Mouse (Mus musculus): Measurements from ENCODE around the gene Ccdc191. TPM values are rescaled to one million over a fixed set of nuclear protein-coding genes. Genes with fewer than 3 reads are reported as not detected.

Gene Ccdc191
- polyA plus RNA-seq, 1 experiment from 2014 or later, result 17.6 TPM

- Histone ChIP-seq H3K4me3 (replicated peaks) (no peak overlapping the region), H3K4me1 (0 out of 2 replicates have a peak, but pooled peaks cover 6% of the 10 kb centered on the region), H3K27ac (no peak overlapping the region), H3K36me3 (replicated peaks) (no peaks in the 10 kb centered on the region), H3K9ac (no peak overlapping the region), H3K27me3 (no peaks in the 10 kb centered on the region), H3K4me2 (no peak overlapping the region), H3K9me3 (no peaks in the 10 kb centered on the region)
- 89% methylated on average over 3 of the region's 3 CpGs for WGBS
- no peak for ATAC-seq (ENCODE audit: low FRiP score)
These were observed 80.8 kb downstream of the Ccdc191 start for GRCm38 (mm10) chr16:43970426-43970825.

- H3K4me2 ChIP-seq, result no peak overlapping the region
- no peak overlapping the region for H3K4me3 ChIP-seq (replicated peaks)
- H3K27me3 ChIP-seq, result 0 out of 2 replicates have a peak, but pooled peaks cover 3% of the 10 kb centered on the region
- no peak overlapping the region for H3K9ac ChIP-seq
- no peak for ATAC-seq (ENCODE audit: low FRiP score)
- 0 out of 2 replicates have a peak, but pooled peaks cover 2% of the 10 kb centered on the region for H3K4me1 ChIP-seq
- no peak overlapping the region for H3K27ac ChIP-seq
- 93% methylated on average over 11 of the region's 11 CpGs for WGBS
- H3K9me3 ChIP-seq, result no peaks in the 10 kb centered on the region
- no peaks in the 10 kb centered on the region for H3K36me3 ChIP-seq (replicated peaks)
These were observed 81.6 kb downstream of the Ccdc191 start for GRCm38 (mm10) chr16:43971189-43971588.

GRCm38 (mm10) chr16:43971741-43972140 is 82.1 kb downstream of the Ccdc191 start:
- ATAC-seq (ENCODE audit: low FRiP score), result no peak
- H3K27ac ChIP-seq, result no peak overlapping the region
- H3K9ac ChIP-seq, result no peak overlapping the region
- no peaks in the 10 kb centered on the region for H3K4me1 ChIP-seq
- no peaks in the 10 kb centered on the region for H3K9me3 ChIP-seq
- H3K4me2 ChIP-seq, result no peak overlapping the region
- no peaks in the 10 kb centered on the region for H3K36me3 ChIP-seq (replicated peaks)
- H3K27me3 ChIP-seq, result peaks cover 7% of the 10 kb centered on the region; the same call in 1 of the 2 replicates
- 94% methylated on average over 9 of the region's 9 CpGs for WGBS
- H3K4me3 ChIP-seq (replicated peaks), result no peak overlapping the region

GRCm38 (mm10) chr16:43972391-43972790 is 82.8 kb downstream of the Ccdc191 start:
- H3K9me3 ChIP-seq, result no peaks in the 10 kb centered on the region
- H3K4me1 ChIP-seq, result no peaks in the 10 kb centered on the region
- H3K4me2 ChIP-seq, result no peak overlapping the region
- H3K4me3 ChIP-seq (replicated peaks), result no peak overlapping the region
- no peak for ATAC-seq (ENCODE audit: low FRiP score)
- H3K27me3 ChIP-seq, result peaks cover 10% of the 10 kb centered on the region; the same call in 1 of the 2 replicates
- H3K27ac ChIP-seq, result no peak overlapping the region
- H3K9ac ChIP-seq, result no peak overlapping the region
- H3K36me3 ChIP-seq (replicated peaks), result no peaks in the 10 kb centered on the region
- WGBS, result 97% methylated on average over 2 of the region's 2 CpGs

- peaks cover 14% of the 10 kb centered on the region; the same call in 1 of the 2 replicates for H3K27me3 ChIP-seq
- H3K9me3 ChIP-seq, result no peaks in the 10 kb centered on the region
- no peak overlapping the region for H3K27ac ChIP-seq
- H3K4me3 ChIP-seq (replicated peaks), result no peak overlapping the region
- no peak overlapping the region for H3K9ac ChIP-seq
- no peaks in the 10 kb centered on the region for H3K36me3 ChIP-seq (replicated peaks)
- no peak for ATAC-seq (ENCODE audit: low FRiP score)
- WGBS, result 95% methylated on average over 11 of the region's 11 CpGs
- no peaks in the 10 kb centered on the region for H3K4me1 ChIP-seq
- no peak overlapping the region for H3K4me2 ChIP-seq
These were observed 83.5 kb downstream of the Ccdc191 start for GRCm38 (mm10) chr16:43973147-43973546.

- Histone ChIP-seq H3K4me2 (no peak overlapping the region), H3K9me3 (no peaks in the 10 kb centered on the region), H3K27me3 (peaks cover 19% of the 10 kb centered on the region), H3K4me1 (no peaks in the 10 kb centered on the region), H3K36me3 (replicated peaks) (no peaks in the 10 kb centered on the region), H3K27ac (no peak overlapping the region), H3K9ac (no peak overlapping the region), H3K4me3 (replicated peaks) (no peak overlapping the region)
- WGBS, result 78% methylated on average over 22 of the region's 22 CpGs
- ATAC-seq (ENCODE audit: low FRiP score), result no peak
These were observed 84.1 kb downstream of the Ccdc191 start for GRCm38 (mm10) chr16:43973606-43974220.

GRCm38 (mm10) chr16:43979010-43979327 is 89.4 kb downstream of the Ccdc191 start:
- Histone ChIP-seq H3K4me3 (replicated peaks) (peak overlapping the region; percentile 73), H3K4me2 (peak overlapping the region; percentile 99), H3K27ac (no peak overlapping the region), H3K9ac (peak overlapping the region; percentile 65), H3K9me3 (no peaks in the 10 kb centered on the region), H3K36me3 (replicated peaks) (no peaks in the 10 kb centered on the region), H3K27me3 (peaks cover 39% of the 10 kb centered on the region), H3K4me1 (peaks cover 8% of the 10 kb centered on the region; the same call in 1 of the 2 replicates)
- WGBS, result 14% methylated on average over 7 of the region's 7 CpGs
- no peak for ATAC-seq (ENCODE audit: low FRiP score)

- WGBS, result under 1% methylated on average over 74 of the region's 103 CpGs
- no peaks in the 10 kb centered on the region for H3K36me3 ChIP-seq (replicated peaks)
- peak within 1 kb of the TSS; percentile 99 for H3K4me2 ChIP-seq
- no peaks in the 10 kb centered on the region for H3K9me3 ChIP-seq
- H3K9ac ChIP-seq, result peak within 1 kb of the TSS; percentile 65
- H3K4me3 ChIP-seq (replicated peaks), result peak within 1 kb of the TSS; percentile 73
- H3K4me1 ChIP-seq, result peaks cover 8% of the 10 kb centered on the region; the same call in 1 of the 2 replicates
- peak; percentile 84 for ATAC-seq (ENCODE audit: low FRiP score)
- H3K27me3 ChIP-seq, result peaks cover 39% of the 10 kb centered on the region
- H3K27ac ChIP-seq, result no peak within 1 kb of the TSS
These were observed 89.9 kb downstream of the Ccdc191 start, which contains the start of gene Zdhhc23 for GRCm38 (mm10) chr16:43979328-43980109. Gene Zdhhc23, minus strand, starts transcription at chr16:43979791.

- no peak for ATAC-seq (ENCODE audit: low FRiP score)
- peak overlapping the region; percentile 65 for H3K9ac ChIP-seq
These were observed 90.6 kb downstream of the Ccdc191 start for GRCm38 (mm10) chr16:43980110-43980609.

DNA sequence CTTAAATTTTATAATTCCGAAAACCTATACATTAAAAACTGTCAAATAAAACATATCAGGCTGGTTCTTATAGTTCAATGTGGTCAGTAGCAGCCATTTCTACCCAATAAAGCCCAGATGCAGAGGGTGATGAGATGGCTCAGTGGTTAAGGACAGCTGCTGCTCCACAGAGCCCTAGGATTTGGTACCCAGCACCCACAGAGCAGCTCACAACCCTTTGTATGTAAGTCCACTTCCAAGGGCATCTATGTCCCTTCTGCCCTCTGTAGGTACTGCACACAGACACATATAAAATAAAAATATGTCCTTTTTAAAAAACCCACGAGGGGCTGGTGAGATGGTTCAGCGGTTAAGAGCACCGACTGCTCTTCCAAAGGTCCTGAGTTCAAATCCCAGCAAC is 96.7 kb downstream of the Ccdc191 start:
- 96% methylated on average over 4 of the region's 4 CpGs for WGBS

More at GRCm38 (mm10) chr16:43980110-43980609, 90.6 kb downstream of the Ccdc191 start:
- 29% methylated on average over 9 of the region's 9 CpGs for WGBS
- H3K4me3 ChIP-seq (replicated peaks), result peak overlapping the region; percentile 73
- peak overlapping the region; percentile 99 for H3K4me2 ChIP-seq
- peaks cover 39% of the 10 kb centered on the region for H3K27me3 ChIP-seq
- H3K27ac ChIP-seq, result no peak overlapping the region
- no peaks in the 10 kb centered on the region for H3K36me3 ChIP-seq (replicated peaks)
- H3K4me1 ChIP-seq, result peaks cover 8% of the 10 kb centered on the region; the same call in 1 of the 2 replicates
- H3K9me3 ChIP-seq, result no peaks in the 10 kb centered on the region

DNA sequence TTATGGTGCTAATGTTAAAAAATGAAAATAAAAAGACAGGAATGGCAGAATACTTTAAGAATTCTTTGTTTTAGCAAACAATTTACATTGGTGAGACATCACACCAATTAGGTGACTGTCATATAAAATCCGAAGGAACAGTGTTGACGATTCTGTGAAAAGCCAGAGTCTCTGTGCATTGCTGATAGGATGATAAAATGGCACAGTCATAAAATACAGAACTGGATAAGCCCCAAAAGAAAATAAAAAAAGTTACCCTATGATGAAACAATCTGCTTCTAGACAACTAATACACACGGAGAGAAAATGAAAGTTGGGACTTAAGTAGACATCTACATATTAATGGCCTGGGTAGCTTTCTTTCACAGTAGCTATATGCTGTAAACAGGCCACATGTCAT is 105.0 kb downstream of the Ccdc191 start:
- ATAC-seq (ENCODE audit: low FRiP score), result no peak
- Histone ChIP-seq H3K4me1 (no peaks in the 10 kb centered on the region), H3K36me3 (replicated peaks) (no peaks in the 10 kb centered on the region), H3K27me3 (no peaks in the 10 kb centered on the region), H3K27ac (no peak overlapping the region), H3K4me3 (replicated peaks) (no peak overlapping the region), H3K9me3 (no peaks in the 10 kb centered on the region), H3K9ac (no peak overlapping the region), H3K4me2 (no peak overlapping the region)
- 88% methylated on average over 3 of the region's 3 CpGs for WGBS

More for the DNA sequence above, 96.7 kb downstream of the Ccdc191 start:
- H3K36me3 ChIP-seq (replicated peaks), result no peaks in the 10 kb centered on the region
- H3K4me3 ChIP-seq (replicated peaks), result no peak overlapping the region
- H3K9me3 ChIP-seq, result no peaks in the 10 kb centered on the region
- H3K4me2 ChIP-seq, result no peak overlapping the region
- no peak overlapping the region for H3K27ac ChIP-seq
- H3K9ac ChIP-seq, result no peak overlapping the region
- no peaks in the 10 kb centered on the region for H3K4me1 ChIP-seq
- no peaks in the 10 kb centered on the region for H3K27me3 ChIP-seq
- ATAC-seq (ENCODE audit: low FRiP score), result no peak

DNA sequence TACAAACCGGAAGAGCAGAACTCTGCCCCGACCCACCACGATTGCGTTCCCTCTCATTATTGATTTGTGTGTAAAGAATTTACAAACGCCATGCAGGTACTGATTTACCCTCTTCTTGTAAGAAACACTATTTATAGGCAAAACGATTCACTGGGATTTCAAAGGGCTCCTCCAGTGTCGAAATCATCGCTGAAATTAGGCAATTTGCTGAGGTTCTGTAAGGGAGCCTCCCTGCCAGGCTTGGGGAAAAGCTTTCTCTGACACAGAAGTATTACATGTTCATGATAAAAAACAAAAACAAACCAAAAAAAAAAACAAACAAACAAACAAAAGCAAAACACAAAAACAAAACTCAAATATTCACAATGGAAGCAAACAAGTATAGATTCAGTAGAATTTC is 109.5 kb downstream of the Ccdc191 start:
- no peak overlapping the region for H3K27ac ChIP-seq
- H3K36me3 ChIP-seq (replicated peaks), result no peaks in the 10 kb centered on the region
- no peaks in the 10 kb centered on the region for H3K4me1 ChIP-seq
- WGBS, result 83% methylated on average over 8 of the region's 8 CpGs
- no peaks in the 10 kb centered on the region for H3K27me3 ChIP-seq
- no peak overlapping the region for H3K4me3 ChIP-seq (replicated peaks)
- no peak overlapping the region for H3K9ac ChIP-seq
- ATAC-seq (ENCODE audit: low FRiP score), result no peak
- no peaks in the 10 kb centered on the region for H3K9me3 ChIP-seq
- H3K4me2 ChIP-seq, result no peak overlapping the region
